Mouse (Mus musculus) regulatory T cell (primary cell): ENCODE results near the gene Hspa12a.

Source experiments
- in situ Hi-C: fragments of 300-600 bp; cut with MboI, MseI; formaldehyde crosslinking; loops from one replicate; pipeline ENCODE4 v1.15.1; 2025; ENCODE audit warnings: high pct_unique_total_duplicates

Hspa12a gene

DNA sequence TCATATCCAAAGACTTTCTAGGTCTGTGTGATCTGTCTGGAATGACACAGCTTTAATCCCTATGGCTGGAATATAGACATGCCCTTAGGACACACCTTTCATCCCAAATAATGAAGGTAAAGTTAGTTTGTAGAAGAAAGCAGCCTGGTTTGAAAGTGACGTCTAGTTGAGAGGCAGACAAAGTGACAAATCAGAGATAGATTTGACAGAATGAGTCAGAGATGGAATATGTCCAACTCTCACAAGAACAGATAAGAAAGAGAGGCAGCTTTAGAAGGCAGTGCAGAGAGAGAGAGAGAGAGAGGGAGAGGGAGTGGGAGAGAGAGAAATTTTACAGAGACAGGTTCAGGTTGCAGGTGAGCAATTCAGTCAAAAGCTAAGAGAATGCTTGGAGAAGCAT, 119.1 kb downstream of the Hspa12a start:
- in situ Hi-C loops = no loop called here

DNA sequence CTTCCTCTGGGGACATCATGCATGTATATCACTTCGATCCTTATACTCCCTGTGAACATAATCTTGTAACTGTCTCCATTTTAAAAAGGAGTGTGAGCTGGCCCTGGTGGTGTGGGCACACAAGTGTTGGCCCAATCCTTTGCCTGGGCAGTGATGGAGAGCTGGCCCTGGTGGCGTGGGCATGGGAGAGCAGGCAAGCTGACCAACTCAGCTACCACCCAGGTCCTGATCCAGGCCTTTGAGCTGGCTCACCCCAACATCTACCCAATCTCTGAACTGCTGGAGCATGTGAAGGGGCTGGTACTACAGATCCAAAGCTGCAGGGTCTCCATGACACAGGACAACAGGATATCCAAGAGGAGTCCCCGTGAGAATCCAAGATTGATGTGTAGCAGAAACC, 120.2 kb downstream of the Hspa12a start:
- in situ Hi-C loops = no loop called here

DNA sequence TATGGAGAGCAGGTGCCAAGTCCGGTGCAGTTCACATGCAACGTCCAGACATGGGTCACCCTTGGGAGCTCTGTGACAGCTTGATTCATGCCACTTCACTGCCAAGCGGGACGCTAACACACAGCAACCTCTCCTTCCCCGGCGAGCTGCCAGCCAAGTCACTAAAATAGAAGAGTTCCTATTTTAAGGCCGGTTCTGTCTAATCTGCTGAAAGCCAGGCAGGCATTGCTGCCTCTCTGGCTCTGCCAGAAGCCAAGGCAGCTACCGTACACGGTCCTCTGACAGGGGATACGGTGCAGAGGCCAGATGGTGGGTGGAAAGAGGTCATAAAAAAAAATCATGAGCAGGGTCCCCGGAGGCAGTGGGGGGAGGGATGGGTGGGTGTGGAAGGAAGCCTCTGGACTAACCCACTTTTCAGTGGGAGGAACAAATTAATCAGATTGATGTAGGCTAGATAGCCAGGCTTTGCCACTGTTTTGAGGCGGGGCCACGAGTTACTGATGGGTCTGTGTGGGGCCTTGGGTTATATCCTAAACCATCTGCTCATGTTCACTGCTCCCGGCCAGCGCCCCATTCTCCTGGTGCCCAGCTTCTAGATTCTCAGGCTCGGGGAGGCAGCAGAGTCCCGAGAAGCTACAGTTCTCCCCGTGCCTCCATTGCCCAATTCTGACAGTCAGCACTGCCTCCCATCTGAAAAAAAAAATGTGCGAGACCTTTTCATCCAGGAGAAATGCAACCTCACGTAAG, 120.8 kb downstream of the Hspa12a start:
- in situ Hi-C loops = no loop called here

DNA sequence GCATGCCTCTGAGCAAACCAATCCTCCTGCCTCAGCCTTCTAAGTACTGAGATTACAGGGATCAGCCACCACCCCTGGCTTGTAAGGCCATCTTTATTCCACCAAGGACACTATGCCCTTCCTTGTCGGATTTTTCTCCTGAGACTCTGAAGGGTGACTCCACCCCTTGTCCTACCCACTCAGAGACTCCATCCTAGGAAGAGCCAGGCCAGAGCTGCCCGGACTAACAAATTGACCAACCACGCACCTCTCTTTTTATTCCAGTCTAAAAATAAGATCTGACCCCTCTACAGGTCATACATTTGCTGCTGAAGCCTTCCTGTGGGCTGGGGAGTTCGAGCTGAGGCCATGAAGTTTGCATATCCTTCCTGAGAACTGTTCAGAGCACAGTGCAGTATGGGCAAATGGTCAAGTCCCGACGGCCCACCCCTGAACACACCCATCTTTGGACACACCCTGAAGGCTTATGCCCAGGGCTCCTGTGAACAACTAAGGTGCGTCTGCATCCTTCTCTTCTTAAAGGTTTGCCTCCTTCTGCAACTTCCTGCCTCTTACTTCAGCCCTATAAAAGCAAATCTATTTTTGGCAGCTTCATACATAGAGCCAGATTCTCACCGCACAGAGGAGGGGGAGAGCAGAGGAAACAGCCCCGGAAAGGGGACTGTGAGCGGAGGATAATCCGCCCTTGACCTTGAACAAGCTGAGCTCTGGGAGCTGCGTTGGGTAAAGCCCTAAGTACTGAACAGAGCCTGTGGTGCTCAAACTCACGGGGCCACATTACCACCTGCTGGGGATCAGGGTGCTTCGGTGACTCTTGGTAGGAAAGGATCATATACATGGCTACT, 124.7 kb downstream of the Hspa12a start:
- in situ Hi-C loops = loop anchor here (5.0 kb wide), 1 partner anchor 99 kb away; no protein-coding TSS in a partner anchor

DNA sequence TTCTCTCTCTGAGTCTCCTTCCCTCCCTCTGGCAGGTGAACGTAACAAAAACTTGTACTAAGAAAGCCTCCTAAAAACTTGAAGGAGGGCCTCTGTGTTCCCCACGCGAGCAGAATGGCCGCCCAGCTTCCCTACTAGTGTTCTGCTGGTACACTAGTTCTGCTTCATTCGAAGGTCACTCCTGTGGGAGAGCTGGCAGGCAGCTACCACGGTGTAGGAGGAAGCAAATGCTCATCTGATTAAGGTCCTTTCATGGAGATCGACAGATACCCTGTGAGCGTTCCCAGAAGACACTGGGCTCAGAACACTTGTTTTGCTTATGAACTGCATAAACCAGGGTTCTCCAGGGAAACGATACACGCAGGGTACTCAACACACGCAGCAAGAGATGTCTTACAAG, 126.1 kb downstream of the Hspa12a start:
- in situ Hi-C loops = loop anchor here (5.0 kb wide), 1 partner anchor 100 kb away; no protein-coding TSS in a partner anchor

DNA sequence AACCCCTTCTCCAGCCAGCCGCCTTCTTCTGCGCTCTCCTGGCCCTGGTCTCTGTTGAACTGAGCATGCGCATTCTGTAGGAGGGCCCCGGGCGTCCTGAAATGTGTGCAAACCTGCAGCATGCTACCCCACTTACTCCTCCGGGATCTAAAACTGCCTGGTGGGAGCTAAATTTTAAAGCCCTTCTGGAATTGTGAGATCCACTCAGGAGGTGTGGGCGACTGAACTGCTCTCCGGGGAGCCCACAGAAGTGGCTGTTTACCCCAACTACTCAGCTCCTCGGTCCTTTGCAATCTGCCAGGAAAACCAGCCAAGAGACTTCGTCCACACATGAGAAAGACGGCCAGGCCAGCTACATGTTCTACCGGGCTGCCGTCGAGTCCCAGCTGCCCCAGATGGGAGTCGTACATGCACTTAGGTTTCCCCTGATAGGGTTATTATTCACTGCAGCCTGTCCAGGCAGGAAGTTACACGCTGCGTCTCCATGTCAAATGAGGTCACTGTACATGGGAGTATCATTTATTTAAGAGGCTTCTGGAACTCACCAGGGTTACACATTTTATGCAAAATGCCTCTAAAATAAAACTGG, 126.9 kb downstream of the Hspa12a start:
- in situ Hi-C loops = loop anchor here (5.0 kb wide), 1 partner anchor 101 kb away; no protein-coding TSS in a partner anchor

DNA sequence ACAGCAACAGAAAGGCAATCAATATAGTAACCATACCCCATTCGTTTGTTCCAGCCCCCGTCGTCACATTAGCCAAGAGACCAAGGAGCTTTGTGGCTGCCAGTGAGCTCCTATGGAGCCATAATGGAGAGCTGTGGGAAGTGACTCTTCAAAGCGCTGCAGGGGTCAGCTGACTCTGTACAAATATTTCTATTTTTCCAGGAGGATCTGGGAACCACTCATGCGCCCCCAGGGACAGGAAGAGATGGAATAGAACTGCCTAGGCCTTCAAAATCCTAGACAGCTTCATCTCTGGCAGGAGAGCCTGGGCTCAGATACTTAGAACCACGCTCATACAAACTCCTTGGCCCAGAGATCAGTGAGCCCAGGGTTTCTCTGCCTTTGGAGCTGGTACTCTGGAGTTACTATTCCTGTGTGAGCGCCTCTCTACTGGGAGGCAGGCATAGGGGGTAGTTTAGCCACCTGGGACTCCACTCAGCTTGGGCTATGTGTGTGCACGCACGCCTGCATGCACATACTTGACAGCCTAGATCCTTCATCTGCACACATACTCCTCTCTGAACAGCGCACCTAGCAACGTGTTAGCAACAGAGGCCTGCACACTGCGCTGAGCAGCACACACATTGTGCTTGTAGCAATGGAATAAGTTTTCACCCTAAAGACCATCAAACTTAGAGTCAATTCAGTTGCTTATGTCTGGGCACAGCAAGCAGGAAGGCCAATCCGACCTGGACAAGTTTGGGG, 128.1 kb downstream of the Hspa12a start:
- in situ Hi-C loops = loop anchor here (5.0 kb wide), 1 partner anchor 102 kb away; no protein-coding TSS in a partner anchor

DNA sequence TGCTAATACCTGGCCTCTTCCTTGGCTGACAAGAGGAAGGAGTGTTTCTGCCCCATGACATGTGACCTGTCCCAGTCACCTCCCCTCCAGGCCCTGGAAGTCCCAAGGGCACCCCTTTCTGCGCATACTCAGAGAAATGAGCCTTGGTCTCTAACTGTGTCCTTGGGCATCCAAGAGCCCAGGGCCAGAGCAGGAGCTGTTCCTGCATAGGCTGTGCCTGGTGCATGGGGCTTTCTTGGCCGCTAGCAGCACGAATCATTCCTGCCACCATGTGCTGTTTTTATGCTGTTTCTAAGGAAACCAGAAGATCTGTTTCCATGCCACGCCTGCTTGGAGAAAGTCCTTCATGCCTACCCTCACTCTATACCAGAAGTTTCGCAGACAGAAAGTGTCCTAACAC, 132.9 kb downstream of the Hspa12a start:
- in situ Hi-C loops = no loop called here

DNA sequence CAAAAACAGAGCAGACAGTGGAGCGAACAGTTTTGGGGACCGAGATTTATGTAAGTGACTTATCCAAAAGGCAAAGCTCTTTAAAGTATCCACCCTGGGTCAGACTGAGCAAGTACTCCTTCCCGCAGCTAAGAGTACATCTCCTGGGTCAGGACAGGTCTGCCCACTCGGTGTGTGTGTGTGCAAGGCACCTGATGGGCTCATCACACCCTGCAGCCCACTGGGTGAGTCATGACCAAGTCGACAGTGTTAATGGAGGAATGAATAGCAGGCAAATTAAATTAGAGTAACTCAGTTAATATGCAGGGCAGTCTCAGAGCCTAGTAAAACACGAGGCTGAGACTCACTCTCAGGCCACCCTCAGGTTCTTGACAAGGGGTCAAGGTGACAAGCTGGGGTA, 134.6 kb downstream of the Hspa12a start:
- in situ Hi-C loops = no loop called here

DNA sequence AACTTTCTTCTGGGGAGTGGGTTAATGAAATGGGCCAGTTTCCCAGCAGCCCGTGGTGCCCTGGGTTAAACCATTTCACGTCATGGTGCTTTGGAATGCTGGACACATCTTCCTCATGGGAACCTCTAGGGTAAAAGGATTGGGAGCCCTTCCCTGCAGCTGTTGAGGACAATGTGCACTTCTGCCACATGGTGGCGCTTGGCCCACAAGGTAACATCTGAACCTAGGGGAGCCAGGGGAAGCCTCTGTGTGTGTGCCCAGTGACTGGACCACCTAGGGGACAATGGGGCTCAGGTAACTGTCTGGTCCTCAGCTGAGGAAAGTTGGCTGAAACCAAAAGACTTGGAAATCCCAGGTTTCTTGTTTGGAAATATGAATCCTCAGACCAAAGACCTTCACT, 137.1 kb downstream of the Hspa12a start:
- in situ Hi-C loops = no loop called here

DNA sequence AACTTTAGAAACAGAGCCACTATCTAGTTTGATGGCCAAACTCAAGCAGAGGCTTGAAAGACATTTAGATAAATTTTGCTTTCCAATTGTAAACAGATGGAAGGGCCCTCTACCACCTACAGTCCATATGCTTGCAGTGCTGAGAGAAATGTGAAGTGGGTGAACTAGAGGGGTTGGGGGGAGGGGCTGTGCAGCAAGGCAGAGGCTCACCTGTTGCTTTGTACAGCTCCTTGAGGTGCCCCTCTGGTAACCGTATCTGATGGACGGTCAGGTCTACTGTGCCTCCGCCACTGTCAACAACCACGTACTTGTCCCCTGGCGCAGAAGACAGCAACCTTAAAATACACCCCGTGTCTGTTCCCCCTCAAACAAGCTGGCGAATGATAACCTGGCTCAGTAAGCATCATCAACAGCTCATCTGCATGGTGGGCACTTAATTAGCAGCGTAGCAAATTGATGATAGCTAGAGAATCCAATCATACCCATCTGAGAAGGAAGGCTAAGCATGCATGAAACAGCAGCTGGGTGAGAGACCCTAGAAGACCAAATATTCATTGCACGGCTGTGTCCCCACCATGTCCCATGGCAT, 138.2 kb downstream of the Hspa12a start:
- in situ Hi-C loops = no loop called here

DNA sequence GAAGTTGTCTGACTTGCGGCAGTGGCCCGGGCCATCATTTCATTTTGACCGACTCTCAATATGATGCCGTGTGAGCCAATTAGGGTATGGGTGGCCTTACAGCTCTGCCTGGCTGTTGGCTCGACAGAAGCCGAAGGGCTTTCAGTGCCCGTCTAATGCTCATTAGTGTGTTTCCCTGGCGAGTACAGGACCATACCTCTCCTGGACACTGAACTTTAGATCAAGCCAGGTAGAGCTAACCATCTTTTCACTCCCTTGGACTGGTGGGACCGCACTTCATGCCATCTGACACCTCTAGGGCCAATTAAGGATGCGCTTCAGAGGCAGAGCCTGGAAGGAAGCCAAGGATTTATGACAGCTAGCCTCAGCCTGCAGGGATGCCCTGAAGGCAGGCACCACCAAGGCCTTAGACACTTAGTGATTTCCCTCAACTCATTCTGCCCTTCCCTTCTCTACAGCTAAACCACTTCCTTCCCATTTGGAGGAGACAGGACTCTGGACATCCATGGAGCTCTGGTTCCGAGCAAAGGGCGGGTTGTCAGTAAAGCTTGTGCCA, 148.3 kb downstream of the Hspa12a start:
- in situ Hi-C loops = no loop called here

DNA sequence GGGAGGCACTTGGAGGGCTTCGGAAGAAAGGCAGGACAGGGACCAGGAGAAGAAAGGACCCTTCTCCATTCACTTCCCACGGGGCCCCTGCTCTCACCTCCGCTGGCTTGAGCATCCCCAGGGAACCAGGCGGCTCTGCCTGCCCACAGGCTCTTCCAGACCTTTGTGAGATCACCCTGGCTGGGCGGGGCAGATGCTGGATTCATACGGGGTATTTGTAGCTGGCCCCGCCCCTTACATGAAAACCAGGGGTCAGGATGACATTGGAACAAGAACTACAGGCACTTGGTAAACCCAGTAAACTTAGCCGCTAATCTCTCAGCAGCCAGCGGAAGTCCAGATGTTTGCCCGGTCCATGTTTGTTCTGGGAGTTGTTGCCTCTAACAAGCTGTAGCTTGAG, 149.2 kb downstream of the Hspa12a start, which contains the start of gene 1700019N19Rik:
TSS of gene 1700019N19Rik (minus strand) at position 178 of the 400 bp plus-strand sequence.
- in situ Hi-C loops = no loop called here

DNA sequence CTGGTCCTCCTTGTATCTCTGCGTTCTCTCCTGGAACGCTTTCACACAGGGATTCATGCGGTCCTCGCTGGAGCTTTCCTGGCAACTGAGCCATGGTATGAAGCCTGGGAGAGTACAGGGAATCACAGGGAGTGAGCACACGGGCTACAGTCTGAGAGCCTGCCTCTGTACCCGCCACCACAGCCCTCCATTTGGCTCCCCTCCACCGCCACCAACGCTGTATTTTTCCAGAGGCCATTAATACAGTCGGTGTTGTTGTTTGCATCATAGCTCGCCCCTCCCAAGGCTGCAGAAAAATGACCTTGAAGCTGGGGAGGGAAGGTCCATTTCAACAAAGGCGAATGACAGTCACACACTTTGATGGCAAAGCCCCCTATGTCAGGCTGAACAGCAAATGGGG, 154.3 kb downstream of the Hspa12a start:
- in situ Hi-C loops = no loop called here

DNA sequence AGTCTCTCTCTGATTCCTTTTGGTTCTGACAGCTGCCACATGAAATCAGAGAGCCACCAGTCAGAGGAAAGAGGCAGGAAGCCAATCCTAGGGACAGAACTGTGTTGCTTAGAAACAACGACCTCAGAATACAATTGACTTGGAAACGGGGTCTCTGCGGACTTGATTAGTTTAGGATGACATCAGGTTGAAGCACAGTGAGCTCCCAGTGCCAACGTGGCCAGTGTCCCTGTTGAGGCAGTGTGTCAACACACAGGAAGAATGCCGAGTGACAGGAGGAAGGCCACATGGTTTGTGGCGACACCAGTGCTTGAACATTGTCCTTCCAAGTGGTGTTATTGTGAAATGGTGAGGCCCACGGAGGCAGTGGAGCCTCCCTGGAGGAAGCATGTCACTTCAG, 159.5 kb downstream of the Hspa12a start:
- in situ Hi-C loops = no loop called here

DNA sequence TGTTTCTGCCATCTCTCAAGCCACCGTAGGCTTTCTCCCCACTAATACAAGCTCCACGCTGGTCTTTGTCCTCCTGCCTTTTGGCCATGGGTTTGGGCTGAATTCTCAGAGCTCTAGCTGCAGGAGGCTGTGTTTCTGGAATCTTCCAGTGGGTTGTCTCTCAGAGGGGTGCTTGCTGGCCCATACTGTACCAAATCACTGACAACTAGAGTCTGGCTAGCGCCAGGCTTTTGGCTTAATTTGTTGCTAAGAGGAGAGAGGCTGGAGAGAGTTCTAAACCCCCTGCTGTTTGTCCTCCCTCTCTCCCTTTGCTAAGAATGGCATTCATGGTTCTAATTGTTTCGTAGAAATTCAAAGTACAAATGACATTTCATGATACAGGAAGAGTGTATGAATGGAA, 161.9 kb downstream of the Hspa12a start:
- in situ Hi-C loops = no loop called here

DNA sequence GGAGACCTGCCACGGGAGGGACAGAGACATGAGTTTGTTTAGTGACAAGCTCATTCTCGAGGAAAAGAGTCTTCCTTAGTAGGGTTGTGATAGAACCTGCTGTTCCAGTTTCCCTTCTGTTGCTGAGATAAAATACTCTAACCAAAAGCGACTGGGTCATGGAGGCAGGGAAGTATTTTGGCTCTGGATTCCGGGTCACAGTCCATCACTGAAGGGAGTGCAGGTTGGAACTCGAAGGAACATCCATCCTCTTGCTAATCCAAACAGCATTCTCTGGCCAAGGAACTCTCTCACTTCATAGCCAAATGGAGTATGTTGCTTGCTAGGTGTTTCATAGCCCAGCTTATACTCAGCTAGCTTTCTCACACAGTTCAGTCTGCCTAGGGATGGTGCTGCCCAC, 167.0 kb downstream of the Hspa12a start:
- in situ Hi-C loops = no loop called here

DNA sequence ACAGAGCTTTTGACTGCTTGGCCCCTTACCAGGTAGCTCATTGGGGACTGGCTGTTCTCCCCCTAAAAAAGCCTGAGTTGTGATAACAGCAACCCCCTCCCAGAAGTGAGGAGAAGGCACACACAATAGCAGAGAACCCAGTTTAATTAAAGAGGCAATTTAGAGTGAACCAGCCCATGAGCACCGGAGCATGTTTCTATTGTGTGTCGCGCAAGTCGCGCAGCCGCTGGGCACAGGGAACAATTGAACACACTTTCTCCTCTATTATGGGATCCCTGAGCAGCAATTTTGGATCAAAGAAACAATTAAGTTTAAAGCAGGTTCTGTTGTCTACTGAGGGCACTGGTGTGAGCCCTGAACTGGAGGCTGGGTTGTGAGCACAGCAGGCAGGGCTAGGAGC, 176.1 kb downstream of the Hspa12a start:
- in situ Hi-C loops = no loop called here

DNA sequence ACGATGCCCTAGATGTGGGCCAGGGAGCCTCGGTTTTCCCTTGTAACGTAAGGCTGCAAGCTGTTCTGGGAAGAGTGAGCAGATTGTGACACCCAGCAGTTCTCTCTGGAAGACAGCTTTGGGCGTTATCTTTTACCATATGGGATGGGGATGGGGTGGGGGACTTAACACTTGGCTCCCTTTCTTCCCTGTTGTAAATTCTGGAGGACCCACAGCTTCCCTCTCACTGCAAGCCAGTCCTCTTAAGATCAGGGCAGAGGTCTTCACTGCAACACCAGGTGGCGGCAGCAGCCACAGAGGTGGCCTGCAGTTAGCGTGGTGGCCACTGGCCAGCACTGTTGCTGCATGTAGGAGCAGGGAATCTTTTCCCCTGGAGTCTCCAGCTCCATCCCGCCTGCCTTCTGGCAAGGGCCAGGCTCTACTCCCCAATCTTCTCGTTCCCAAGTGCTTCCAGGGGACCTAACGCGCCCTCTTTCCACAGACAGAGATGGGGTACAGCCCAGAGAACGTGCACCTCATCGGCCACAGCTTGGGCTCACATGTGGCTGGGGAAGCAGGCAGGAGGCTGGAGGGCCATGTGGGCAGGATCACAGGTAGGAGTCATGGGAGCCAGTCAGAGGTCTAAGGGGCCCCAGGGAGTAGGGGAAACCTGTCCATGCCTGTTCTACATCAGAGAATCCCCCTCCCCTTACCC, 180.5 kb downstream of the Hspa12a start:
- in situ Hi-C loops = no loop called here

DNA sequence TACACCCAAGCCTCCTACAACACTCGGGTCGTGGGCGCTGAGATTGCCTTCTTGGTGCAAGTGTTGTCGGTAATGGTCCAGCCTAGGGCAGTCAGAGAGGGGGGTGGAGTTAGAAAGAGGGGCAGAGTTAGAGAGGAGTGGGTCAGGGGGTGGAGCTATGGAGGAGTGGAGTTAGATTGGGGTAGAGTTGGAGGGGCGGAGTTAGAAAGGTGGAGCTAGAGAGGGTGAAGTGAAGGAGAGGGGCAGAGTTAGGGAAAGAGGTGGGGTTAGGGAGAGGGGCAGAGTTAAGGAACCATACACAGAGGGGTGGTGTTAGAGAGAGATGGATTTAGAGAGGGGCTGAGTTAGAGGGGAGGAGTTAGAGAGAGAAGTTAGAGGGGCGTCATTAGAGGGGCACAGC, 181.1 kb downstream of the Hspa12a start:
- in situ Hi-C loops = no loop called here
